Mouse (Mus musculus) spleen, adult 2 months (tissue): ENCODE measurements around the gene S1pr5. TPM values are rescaled to one million over a fixed set of nuclear protein-coding genes. Genes with fewer than 3 reads are reported as not detected.

Experiments
- DNase-seq, 2 experiments: peaks; one replicate each; pipeline versions ENCODE4 v3.0.0 to v3.0.0-alpha.2; 2012 to 2021; ENCODE audit warnings: low spot score in 2 of 2, low read depth in 1 of 2
- H3K27ac ChIP-seq: fragments of 200-500 bp; 2 replicates; pipeline ENCODE4 v1.5.1; 2012; ENCODE audit warnings: low read length, inconsistent platforms; ENCODE audit not compliant: insufficient read depth
- H3K27me3 ChIP-seq: fragments of 200-500 bp; 2 replicates; pipeline ENCODE4 v1.6.1; 2012; ENCODE audit warnings: mild to moderate bottlenecking, moderate library complexity, low read length, inconsistent platforms; ENCODE audit not compliant: control insufficient read depth, insufficient read depth
- H3K36me3 ChIP-seq: fragments of 200-500 bp; 2 replicates; pipeline ENCODE4 v1.6.1; 2012; ENCODE audit warnings: mild to moderate bottlenecking, low read length, inconsistent platforms; ENCODE audit not compliant: control insufficient read depth, insufficient read depth
- H3K4me1 ChIP-seq: fragments of 200-500 bp; 2 replicates; pipeline ENCODE4 v1.6.1; 2011; ENCODE audit warnings: inconsistent platforms; ENCODE audit not compliant: control insufficient read depth, insufficient read depth, insufficient read length
- H3K4me3 ChIP-seq: fragments of 200-500 bp; 2 replicates; pipeline ENCODE4 v1.5.1; 2011; ENCODE audit warnings: mild to moderate bottlenecking, inconsistent platforms; ENCODE audit not compliant: insufficient read depth, insufficient read length; ENCODE audit errors: extremely low read depth
- CTCF ChIP-seq: fragments of 200-500 bp; IDR thresholded peaks from 2 replicates; pipeline ENCODE4 v1.5.1; 2011; ENCODE audit warnings: mild to moderate bottlenecking, inconsistent platforms; ENCODE audit not compliant: insufficient read depth, insufficient read length, insufficient replicate concordance; ENCODE audit errors: extremely low read depth
- POLR2A ChIP-seq: fragments of 200-500 bp; IDR thresholded peaks from 2 replicates; pipeline ENCODE4 v1.6.1; 2011; ENCODE audit warnings: low read depth, low read length, inconsistent platforms
- WGBS: fragments of 180-500 bp; shearing (Covaris S2); methylation state at CpG from one replicate; pipeline ENCODE4 v1.1.7; 2018; 5-methylcytosine and 5-hydroxymethylcytosine counted together
- polyA plus RNA-seq: library from polyadenylated mRNA; depleted of rRNA; stranded (reverse); fragments of >200 nt; gene quantifications from 2 replicates; pipeline ENCODE4 v1.2.3, GENCODE M21; 2012

Gene S1pr5
- polyA plus RNA-seq, 1 experiment, result 12.2 TPM

DNA sequence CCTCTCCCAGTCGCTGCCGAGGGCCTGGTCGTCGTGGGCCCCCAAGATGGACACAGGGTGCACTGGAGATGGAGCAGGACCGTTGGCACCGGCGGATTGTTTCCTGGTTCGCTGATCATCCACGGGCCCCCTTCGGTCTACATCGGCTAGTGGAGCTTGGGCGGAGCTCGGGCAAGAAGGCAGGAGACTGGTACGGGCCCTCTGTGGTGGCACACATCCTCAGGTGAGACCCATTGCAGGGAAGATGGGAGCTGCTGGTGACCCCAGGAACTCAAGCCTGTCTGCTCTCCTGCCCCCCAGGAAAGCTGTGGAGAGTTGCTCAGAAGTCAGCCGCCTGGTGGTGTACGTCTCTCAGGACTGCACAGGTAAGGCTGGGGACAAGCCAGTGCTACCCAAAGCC, 20.1 kb upstream of the S1pr5 start:
- H3K36me3 ChIP-seq, result peaks cover 43% of the 10 kb centered on the region
- no peak overlapping the region for H3K4me3 ChIP-seq
- TF ChIP-seq POLR2A, result no peak
- TF ChIP-seq CTCF, result no peak
- WGBS, result 94% methylated on average over 16 of the region's 16 CpGs
- H3K27ac ChIP-seq, result no peak overlapping the region
- peaks cover 9% of the 10 kb centered on the region; the same call in 1 of the 2 replicates for H3K4me1 ChIP-seq
- H3K27me3 ChIP-seq, result no peaks in the 10 kb centered on the region
- no peak for DNase-seq

DNA sequence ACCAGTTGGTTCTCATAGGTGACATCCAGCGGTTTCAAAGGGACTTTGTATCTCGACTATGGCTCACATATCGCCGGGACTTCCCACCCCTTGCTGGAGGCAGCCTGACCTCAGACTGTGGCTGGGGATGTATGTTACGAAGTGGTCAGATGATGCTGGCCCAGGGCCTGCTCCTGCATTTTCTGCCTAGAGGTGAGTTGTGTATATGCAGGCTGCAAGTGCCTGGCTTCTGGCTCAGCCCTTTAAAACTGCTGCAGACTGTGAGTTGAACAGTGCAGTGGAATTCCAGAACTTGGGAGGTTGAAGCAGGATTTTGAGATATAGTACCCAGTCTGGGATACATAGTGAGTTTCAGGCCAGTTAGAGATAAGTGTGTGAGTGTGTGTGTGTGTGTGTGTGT, 18.6 kb upstream of the S1pr5 start:
- H3K4me3 ChIP-seq, result no peak overlapping the region
- TF ChIP-seq CTCF, result no peak
- no peak for TF ChIP-seq POLR2A
- H3K4me1 ChIP-seq, result peaks cover 11% of the 10 kb centered on the region; the same call in 1 of the 2 replicates
- H3K27me3 ChIP-seq, result no peaks in the 10 kb centered on the region
- H3K27ac ChIP-seq, result no peak overlapping the region
- no peak for DNase-seq
- WGBS, result 90% methylated on average over 5 of the region's 5 CpGs
- peaks cover 31% of the 10 kb centered on the region for H3K36me3 ChIP-seq

GRCm38 (mm10) chr9:21265611-21266010, 17.4 kb upstream of the S1pr5 start:
- Histone ChIP-seq H3K27ac (peak overlapping the region; percentile 63; the same call in 1 of the 2 replicates), H3K27me3 (no peaks in the 10 kb centered on the region)

GRCm38 (mm10) chr9:21265000-21265561, 16.8 kb upstream of the S1pr5 start, which contains the start of gene Atg4d:
Gene Atg4d (plus strand): TSS chr9:21265293.
- under 1% methylated on average over 49 of the region's 49 CpGs for WGBS
- Histone ChIP-seq H3K4me1 (peaks cover 24% of the 10 kb centered on the region; the same call in 1 of the 2 replicates), H3K36me3 (peaks cover 18% of the 10 kb centered on the region), H3K4me3 (peak within 1 kb of the TSS; percentile 77), H3K27me3 (no peaks in the 10 kb centered on the region), H3K27ac (peak within 1 kb of the TSS; percentile 74)
- TF ChIP-seq CTCF (no peak), POLR2A (peak; percentile 86)
- DNase-seq, result peak; percentile 93 to 99

More at GRCm38 (mm10) chr9:21265611-21266010, 17.4 kb upstream of the S1pr5 start:
- TF ChIP-seq CTCF, result no peak
- TF ChIP-seq POLR2A, result no peak
- peaks cover 21% of the 10 kb centered on the region; the same call in 1 of the 2 replicates for H3K4me1 ChIP-seq
- 8% methylated on average over 11 of the region's 11 CpGs for WGBS
- no peak for DNase-seq
- H3K4me3 ChIP-seq, result peak overlapping the region; percentile 77
- peaks cover 21% of the 10 kb centered on the region for H3K36me3 ChIP-seq

- peak overlapping the region; percentile 74 for H3K27ac ChIP-seq
- 32% methylated on average over 17 of the region's 17 CpGs for WGBS
- DNase-seq, result no peak
Measured at GRCm38 (mm10) chr9:21264272-21264999, 16.2 kb upstream of the S1pr5 start.

GRCm38 (mm10) chr9:21261831-21262230, 13.6 kb upstream of the S1pr5 start:
- H3K36me3 ChIP-seq, result peaks cover 2% of the 10 kb centered on the region; the same call in 1 of the 2 replicates
- WGBS, result 8% methylated on average over 2 of the region's 2 CpGs
- DNase-seq, result no peak
- peaks cover 24% of the 10 kb centered on the region; the same call in 1 of the 2 replicates for H3K4me1 ChIP-seq
- H3K27ac ChIP-seq, result no peak overlapping the region
- no peak overlapping the region for H3K4me3 ChIP-seq
- H3K27me3 ChIP-seq, result no peaks in the 10 kb centered on the region
- no peak for TF ChIP-seq POLR2A
- no peak for TF ChIP-seq CTCF

More at GRCm38 (mm10) chr9:21264272-21264999, 16.2 kb upstream of the S1pr5 start:
- Histone ChIP-seq H3K4me3 (peak overlapping the region; percentile 44), H3K27me3 (no peaks in the 10 kb centered on the region), H3K36me3 (peaks cover 15% of the 10 kb centered on the region), H3K4me1 (peaks cover 24% of the 10 kb centered on the region; the same call in 1 of the 2 replicates)
- no peak for TF ChIP-seq CTCF
- TF ChIP-seq POLR2A, result no peak
